Mouse (Mus musculus) spleen, adult 2 months (tissue): ENCODE measurements at regions not wholly inside any gene's neighbourhood (a gene's known extent, or its start where the extent isn't known, plus 50 kb on each side); places are given as distances from the start of the nearest gene placed in this dataset.

Source experiments
- DNase-seq, 2 experiments: peaks; one replicate each; pipeline versions ENCODE4 v3.0.0 to v3.0.0-alpha.2; 2012 to 2021; ENCODE audit warnings: low spot score in 2 of 2, low read depth in 1 of 2
- H3K27ac ChIP-seq: fragments of 200-500 bp; 2 replicates; pipeline ENCODE4 v1.5.1; 2012; ENCODE audit warnings: low read length, inconsistent platforms; ENCODE audit not compliant: insufficient read depth
- H3K27me3 ChIP-seq: fragments of 200-500 bp; 2 replicates; pipeline ENCODE4 v1.6.1; 2012; ENCODE audit warnings: mild to moderate bottlenecking, moderate library complexity, low read length, inconsistent platforms; ENCODE audit not compliant: control insufficient read depth, insufficient read depth
- H3K36me3 ChIP-seq: fragments of 200-500 bp; 2 replicates; pipeline ENCODE4 v1.6.1; 2012; ENCODE audit warnings: mild to moderate bottlenecking, low read length, inconsistent platforms; ENCODE audit not compliant: control insufficient read depth, insufficient read depth
- H3K4me1 ChIP-seq: fragments of 200-500 bp; 2 replicates; pipeline ENCODE4 v1.6.1; 2011; ENCODE audit warnings: inconsistent platforms; ENCODE audit not compliant: control insufficient read depth, insufficient read depth, insufficient read length
- H3K4me3 ChIP-seq: fragments of 200-500 bp; 2 replicates; pipeline ENCODE4 v1.5.1; 2011; ENCODE audit warnings: mild to moderate bottlenecking, inconsistent platforms; ENCODE audit not compliant: insufficient read depth, insufficient read length; ENCODE audit errors: extremely low read depth
- CTCF ChIP-seq: fragments of 200-500 bp; IDR thresholded peaks from 2 replicates; pipeline ENCODE4 v1.5.1; 2011; ENCODE audit warnings: mild to moderate bottlenecking, inconsistent platforms; ENCODE audit not compliant: insufficient read depth, insufficient read length, insufficient replicate concordance; ENCODE audit errors: extremely low read depth
- POLR2A ChIP-seq: fragments of 200-500 bp; IDR thresholded peaks from 2 replicates; pipeline ENCODE4 v1.6.1; 2011; ENCODE audit warnings: low read depth, low read length, inconsistent platforms
- WGBS: fragments of 180-500 bp; shearing (Covaris S2); methylation state at CpG from one replicate; pipeline ENCODE4 v1.1.7; 2018; 5-methylcytosine and 5-hydroxymethylcytosine counted together

GRCm38 (mm10) chr11:19073265-19073664, 54.5 kb upstream of the Meis1 start:
- Histone ChIP-seq H3K4me1 (no peaks in the 10 kb centered on the region), H3K27me3 (no peaks in the 10 kb centered on the region), H3K36me3 (no peaks in the 10 kb centered on the region), H3K27ac (no peak overlapping the region), H3K4me3 (no peak overlapping the region)
- TF ChIP-seq POLR2A: no peak
- no peak for TF ChIP-seq CTCF
- 96% methylated on average over 5 of the region's 5 CpGs for WGBS
- DNase-seq: no peak

GRCm38 (mm10) chr11:19073887-19074564, 55.2 kb upstream of the Meis1 start:
- Histone ChIP-seq H3K4me3 (no peak overlapping the region), H3K4me1 (no peaks in the 10 kb centered on the region), H3K27ac (no peak overlapping the region), H3K27me3 (no peaks in the 10 kb centered on the region), H3K36me3 (no peaks in the 10 kb centered on the region)
- TF ChIP-seq CTCF (no peak), POLR2A (no peak)
- WGBS: 79% methylated on average over 11 of the region's 11 CpGs
- DNase-seq: no peak

GRCm38 (mm10) chr11:19091101-19091857, 72.5 kb upstream of the Meis1 start:
- Histone ChIP-seq H3K27me3 (no peaks in the 10 kb centered on the region), H3K4me1 (no peaks in the 10 kb centered on the region), H3K36me3 (no peaks in the 10 kb centered on the region), H3K27ac (no peak overlapping the region), H3K4me3 (no peak overlapping the region)
- DNase-seq: no peak
- TF ChIP-seq POLR2A (no peak), CTCF (no peak)
- 84% methylated on average over 15 of the region's 15 CpGs for WGBS

DNA sequence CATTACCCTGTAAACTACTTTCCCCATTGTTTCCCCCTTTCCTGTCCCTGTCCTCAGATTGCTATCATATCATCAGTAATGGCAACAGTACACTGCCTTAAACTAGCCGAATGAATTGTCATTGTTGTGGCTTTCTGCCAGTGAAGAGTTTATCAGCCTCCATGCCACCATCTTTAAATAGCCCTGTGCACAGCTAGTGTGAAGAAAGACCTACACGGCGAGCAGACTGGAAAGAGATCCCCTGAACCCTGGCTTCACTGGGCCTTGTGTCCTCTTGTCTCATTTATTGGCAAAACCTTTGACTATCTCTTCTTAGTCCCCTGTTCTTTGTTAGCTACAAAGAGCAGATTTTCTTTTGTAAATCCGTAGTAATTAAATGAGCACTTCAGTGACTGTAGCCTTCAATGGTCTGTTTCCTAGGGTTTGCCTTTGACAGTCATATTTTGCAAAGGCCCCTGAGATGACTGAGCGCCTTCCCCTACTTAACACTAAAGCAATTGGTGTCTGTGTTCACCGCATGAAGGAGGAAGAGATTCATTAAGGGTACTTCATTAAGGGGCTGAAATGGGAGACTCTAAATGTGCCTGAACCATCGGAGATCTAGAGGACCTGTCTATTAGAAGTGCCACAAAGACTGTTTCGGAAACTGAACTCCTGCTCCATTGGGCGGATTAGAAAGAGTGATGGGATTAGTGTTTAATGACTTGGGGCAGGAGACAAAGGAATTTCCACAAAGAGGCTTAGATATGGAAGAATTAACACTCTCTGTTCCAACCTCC, 74.4 kb upstream of the Meis1 start:
- 79% methylated on average over 9 of the region's 9 CpGs for WGBS
- H3K27me3 ChIP-seq: no peaks in the 10 kb centered on the region
- no peak for DNase-seq
- H3K4me1 ChIP-seq: no peaks in the 10 kb centered on the region
- TF ChIP-seq POLR2A (no peak), CTCF (no peak)
- no peaks in the 10 kb centered on the region for H3K36me3 ChIP-seq
- no peak overlapping the region for H3K27ac ChIP-seq
- H3K4me3 ChIP-seq: no peak overlapping the region

- WGBS: 94% methylated on average over 4 of the region's 4 CpGs
- TF ChIP-seq CTCF: no peak
- TF ChIP-seq POLR2A: no peak
- no peak overlapping the region for H3K27ac ChIP-seq
Measured at GRCm38 (mm10) chr11:19093749-19094148, 75.0 kb upstream of the Meis1 start.

DNA sequence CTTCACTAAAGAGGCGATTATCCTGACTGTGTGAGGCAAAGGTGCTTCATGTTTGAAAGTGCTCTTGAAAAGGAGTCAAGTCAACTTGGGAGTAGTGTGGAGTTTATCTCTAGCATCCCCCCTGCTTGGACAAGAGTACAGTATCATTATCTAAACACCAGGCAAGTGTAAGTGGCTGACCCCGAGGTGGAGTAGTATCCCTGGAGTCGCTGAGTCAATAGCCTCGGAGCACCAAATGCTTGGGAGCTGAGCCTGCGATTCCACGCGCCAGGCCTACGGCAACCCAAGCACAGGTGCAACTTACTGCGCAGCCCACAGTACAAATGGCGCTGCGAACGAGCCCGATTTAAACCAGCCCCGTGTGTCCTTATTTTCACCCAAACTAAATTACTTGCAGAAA, 75.4 kb upstream of the Meis1 start:
- Histone ChIP-seq H3K4me3 (no peak overlapping the region), H3K4me1 (no peaks in the 10 kb centered on the region), H3K27me3 (no peaks in the 10 kb centered on the region), H3K36me3 (no peaks in the 10 kb centered on the region), H3K27ac (no peak overlapping the region)
- TF ChIP-seq CTCF: no peak
- 92% methylated on average over 14 of the region's 14 CpGs for WGBS
- DNase-seq: no peak

More at GRCm38 (mm10) chr11:19093749-19094148, 75.0 kb upstream of the Meis1 start:
- no peak overlapping the region for H3K4me3 ChIP-seq
- no peaks in the 10 kb centered on the region for H3K27me3 ChIP-seq
- no peaks in the 10 kb centered on the region for H3K36me3 ChIP-seq
- DNase-seq: no peak
- no peaks in the 10 kb centered on the region for H3K4me1 ChIP-seq
